Mouse (Mus musculus): Measurements from ENCODE around the gene Ppp1r15a. TPM values are rescaled to one million over a fixed set of nuclear protein-coding genes. Genes with fewer than 3 reads are reported as not detected.
A peak's percentile ranks its signal among the peaks of the same experiment; 100 is the strongest.
"Not testable (repeated sequence)": the region's sequence is repeated elsewhere in the genome, so short reads cannot be mapped to it uniquely, and the experiment has no call there.

Gene Ppp1r15a
- polyA plus RNA-seq, 1 experiment from 2014 or later = 17.1 TPM

DNA sequence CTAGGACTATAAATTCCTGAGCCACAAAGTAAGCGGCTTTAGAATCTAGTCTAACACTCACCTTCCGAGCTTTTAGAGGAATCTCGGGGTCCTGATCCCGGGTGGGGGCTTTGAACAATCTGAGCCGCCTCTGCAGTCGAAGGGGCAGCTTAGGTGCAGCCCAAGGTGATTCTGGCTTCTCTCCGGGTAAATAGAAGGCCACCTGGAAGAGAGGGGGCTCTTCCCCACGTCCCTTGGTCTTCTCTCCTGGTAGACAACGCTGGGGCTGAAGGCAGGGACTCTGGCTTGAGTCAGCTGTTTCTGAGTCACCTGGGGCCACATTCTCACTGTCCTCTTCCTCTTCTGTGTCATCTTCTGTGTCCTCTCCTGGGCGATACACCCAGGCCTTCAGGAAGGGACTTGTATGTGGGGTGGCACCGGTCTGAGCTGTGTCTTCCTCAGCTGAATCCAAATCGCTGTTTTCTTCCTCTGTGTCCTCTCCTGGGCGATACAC is 2.3 kb downstream of the Ppp1r15a start:
- Histone ChIP-seq H3K4me2 (no peak overlapping the region), H3K4me3 (ENCODE audit: low read depth, low read length) (no peak overlapping the region; the same call in 1 of the 2 replicates)

GRCm38 (mm10) chr7:45522957-45523676 is 3.0 kb downstream of the Ppp1r15a start:
- Histone ChIP-seq H3K4me1 (ENCODE audit: control insufficient read depth, insufficient read depth, low read length) (peaks cover 8% of the 10 kb centered on the region), H3K36me3 (ENCODE audit: control insufficient read depth, insufficient read depth, low read length) (no peaks in the 10 kb centered on the region), H3K4me3 (ENCODE audit: low read depth, low read length) (no peak overlapping the region; the same call in 1 of the 2 replicates), H3K9ac (ENCODE audit: low read length) (no peak overlapping the region), H3K9me3 (ENCODE audit: control insufficient read depth, low read length) (no peaks in the 10 kb centered on the region), H3K27ac (ENCODE audit: low read depth, low read length) (no peak overlapping the region), H3K27me3 (ENCODE audit: control insufficient read depth, insufficient read depth, low read length) (no peaks in the 10 kb centered on the region), H3K4me2 (no peak overlapping the region)
- no peak for DNase-seq (ENCODE audit: low spot score, missing footprints)
- no peak for ATAC-seq (ENCODE audit: low FRiP score)
- WGBS = 79% methylated on average over 18 of the region's 18 CpGs

More for the DNA sequence above, 2.3 kb downstream of the Ppp1r15a start:
- H3K9ac ChIP-seq (ENCODE audit: low read length) = no peak overlapping the region
- H3K36me3 ChIP-seq (ENCODE audit: control insufficient read depth, insufficient read depth, low read length) = no peaks in the 10 kb centered on the region
- 88% methylated on average over 13 of the region's 13 CpGs for WGBS
- H3K27ac ChIP-seq (ENCODE audit: low read depth, low read length) = no peak overlapping the region
- ATAC-seq (ENCODE audit: low FRiP score) = no peak
- H3K9me3 ChIP-seq (ENCODE audit: control insufficient read depth, low read length) = no peaks in the 10 kb centered on the region
- H3K27me3 ChIP-seq (ENCODE audit: control insufficient read depth, insufficient read depth, low read length) = no peaks in the 10 kb centered on the region
- DNase-seq (ENCODE audit: low spot score, missing footprints) = no peak
- peaks cover 8% of the 10 kb centered on the region for H3K4me1 ChIP-seq (ENCODE audit: control insufficient read depth, insufficient read depth, low read length)

GRCm38 (mm10) chr7:45522194-45522752 is 3.8 kb downstream of the Ppp1r15a start:
- 52% methylated on average over 16 of the region's 16 CpGs for WGBS
- DNase-seq (ENCODE audit: low spot score, missing footprints) (no peak), ATAC-seq (ENCODE audit: low FRiP score) (no peak)
- Histone ChIP-seq H3K9ac (ENCODE audit: low read length) (peak overlapping the region; percentile 68), H3K36me3 (ENCODE audit: control insufficient read depth, insufficient read depth, low read length) (no peaks in the 10 kb centered on the region), H3K27me3 (ENCODE audit: control insufficient read depth, insufficient read depth, low read length) (no peaks in the 10 kb centered on the region), H3K4me2 (peak overlapping the region; percentile 41), H3K27ac (ENCODE audit: low read depth, low read length) (no peak overlapping the region), H3K4me1 (ENCODE audit: control insufficient read depth, insufficient read depth, low read length) (peaks cover 8% of the 10 kb centered on the region), H3K9me3 (ENCODE audit: control insufficient read depth, low read length) (no peaks in the 10 kb centered on the region), H3K4me3 (ENCODE audit: low read depth, low read length) (peak overlapping the region; percentile 40)

GRCm38 (mm10) chr7:45521728-45522184 is 4.3 kb downstream of the Ppp1r15a start:
- H3K27ac ChIP-seq (ENCODE audit: low read depth, low read length) = 0 out of 2 replicates have a peak overlapping the region, but pooled peaks have one; percentile 3
- H3K9ac ChIP-seq (ENCODE audit: low read length) = peak overlapping the region; percentile 68
- H3K9me3 ChIP-seq (ENCODE audit: control insufficient read depth, low read length) = no peaks in the 10 kb centered on the region
- H3K4me1 ChIP-seq (ENCODE audit: control insufficient read depth, insufficient read depth, low read length) = peaks cover 8% of the 10 kb centered on the region
- no peaks in the 10 kb centered on the region for H3K36me3 ChIP-seq (ENCODE audit: control insufficient read depth, insufficient read depth, low read length)
- DNase-seq (ENCODE audit: low spot score, missing footprints) (peak; percentile 98), ATAC-seq (ENCODE audit: low FRiP score) (peak; percentile 68)
- H3K4me3 ChIP-seq (ENCODE audit: low read depth, low read length) = peak overlapping the region; percentile 40
- peak overlapping the region; percentile 41 for H3K4me2 ChIP-seq
- no peaks in the 10 kb centered on the region for H3K27me3 ChIP-seq (ENCODE audit: control insufficient read depth, insufficient read depth, low read length)
- WGBS = under 1% methylated on average over 28 of the region's 28 CpGs

DNA sequence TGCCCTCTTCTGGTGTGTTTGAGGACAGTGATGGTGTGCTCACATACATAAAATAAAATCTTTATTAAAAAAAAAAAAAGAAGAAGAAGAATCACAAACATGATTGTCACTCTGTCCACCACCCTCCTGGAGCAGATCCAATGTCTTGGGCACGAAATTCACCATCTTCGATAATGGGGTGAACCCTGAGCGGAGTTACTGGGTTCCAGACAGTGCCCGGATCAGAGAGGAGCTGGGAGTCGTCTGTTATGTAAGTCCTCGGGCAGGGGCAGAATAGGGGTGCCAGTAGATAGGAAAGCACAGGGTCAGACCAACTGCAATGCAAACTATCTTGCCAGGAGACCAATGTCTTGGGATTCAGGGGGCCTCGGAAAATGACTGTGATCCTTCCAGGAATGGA is 5.5 kb downstream of the Ppp1r15a start:
- Histone ChIP-seq H3K9ac (ENCODE audit: low read length) (no peak overlapping the region), H3K4me1 (ENCODE audit: control insufficient read depth, insufficient read depth, low read length) (peaks cover 8% of the 10 kb centered on the region), H3K9me3 (ENCODE audit: control insufficient read depth, low read length) (no peaks in the 10 kb centered on the region), H3K27me3 (ENCODE audit: control insufficient read depth, insufficient read depth, low read length) (no peaks in the 10 kb centered on the region), H3K27ac (ENCODE audit: low read depth, low read length) (no peak overlapping the region), H3K4me3 (ENCODE audit: low read depth, low read length) (no peak overlapping the region), H3K4me2 (no peak overlapping the region), H3K36me3 (ENCODE audit: control insufficient read depth, insufficient read depth, low read length) (no peaks in the 10 kb centered on the region)
- no peak for DNase-seq (ENCODE audit: low spot score, missing footprints)
- WGBS = 94% methylated on average over 7 of the region's 7 CpGs
- no peak for ATAC-seq (ENCODE audit: low FRiP score)

GRCm38 (mm10) chr7:45519345-45520120 is 6.5 kb downstream of the Ppp1r15a start:
- no peak for ATAC-seq (ENCODE audit: low FRiP score)

GRCm38 (mm10) chr7:45518618-45519017 is 7.5 kb downstream of the Ppp1r15a start:
- Histone ChIP-seq H3K9ac (ENCODE audit: low read length) (no peak overlapping the region), H3K27me3 (ENCODE audit: control insufficient read depth, insufficient read depth, low read length) (no peaks in the 10 kb centered on the region), H3K36me3 (ENCODE audit: control insufficient read depth, insufficient read depth, low read length) (no peaks in the 10 kb centered on the region), H3K4me2 (no peak overlapping the region), H3K9me3 (ENCODE audit: control insufficient read depth, low read length) (no peaks in the 10 kb centered on the region), H3K4me3 (ENCODE audit: low read depth, low read length) (no peak overlapping the region), H3K4me1 (ENCODE audit: control insufficient read depth, insufficient read depth, low read length) (no peaks in the 10 kb centered on the region), H3K27ac (ENCODE audit: low read depth, low read length) (no peak overlapping the region)
- no peak for DNase-seq (ENCODE audit: low spot score, missing footprints)
- 94% methylated on average over 16 of the region's 16 CpGs for WGBS
- ATAC-seq (ENCODE audit: low FRiP score) = no peak

More at GRCm38 (mm10) chr7:45519345-45520120, 6.5 kb downstream of the Ppp1r15a start:
- H3K27me3 ChIP-seq (ENCODE audit: control insufficient read depth, insufficient read depth, low read length) = no peaks in the 10 kb centered on the region
- H3K27ac ChIP-seq (ENCODE audit: low read depth, low read length) = no peak overlapping the region
- 78% methylated on average over 8 of the region's 8 CpGs for WGBS
- DNase-seq (ENCODE audit: low spot score, missing footprints) = no peak
- H3K36me3 ChIP-seq (ENCODE audit: control insufficient read depth, insufficient read depth, low read length) = no peaks in the 10 kb centered on the region
- no peak overlapping the region for H3K4me2 ChIP-seq
- H3K4me3 ChIP-seq (ENCODE audit: low read depth, low read length) = no peak overlapping the region
- no peaks in the 10 kb centered on the region for H3K9me3 ChIP-seq (ENCODE audit: control insufficient read depth, low read length)
- H3K9ac ChIP-seq (ENCODE audit: low read length) = no peak overlapping the region
- H3K4me1 ChIP-seq (ENCODE audit: control insufficient read depth, insufficient read depth, low read length) = no peaks in the 10 kb centered on the region

DNA sequence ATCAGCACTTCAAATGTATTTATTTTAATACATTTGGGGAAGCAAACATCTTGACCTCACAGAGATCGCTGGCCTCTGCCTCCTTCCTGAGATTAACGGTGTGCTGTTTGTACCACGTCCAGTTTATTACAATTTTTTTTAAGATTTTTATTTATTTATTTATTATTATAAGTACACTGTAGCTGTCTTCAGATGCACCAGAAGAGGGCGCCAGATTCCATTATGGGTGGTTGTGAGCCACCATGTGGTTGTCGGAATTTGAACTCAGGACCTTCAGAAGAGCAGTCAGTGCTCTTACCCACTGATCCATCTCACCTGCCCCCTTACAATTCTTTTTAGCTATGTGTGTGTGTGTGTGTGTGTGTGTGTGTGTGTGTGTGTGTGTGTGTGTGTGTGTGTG is 9.2 kb downstream of the Ppp1r15a start:
- H3K4me2 ChIP-seq; H3K4me3 ChIP-seq (ENCODE audit: low read depth, low read length); H3K4me1 ChIP-seq (ENCODE audit: control insufficient read depth, insufficient read depth, low read length); DNase-seq (ENCODE audit: low spot score, missing footprints); H3K9ac ChIP-seq (ENCODE audit: low read length); H3K9me3 ChIP-seq (ENCODE audit: control insufficient read depth, low read length); H3K36me3 ChIP-seq (ENCODE audit: control insufficient read depth, insufficient read depth, low read length); ATAC-seq (ENCODE audit: low FRiP score); H3K27ac ChIP-seq (ENCODE audit: low read depth, low read length); H3K27me3 ChIP-seq (ENCODE audit: control insufficient read depth, insufficient read depth, low read length): not testable (repeated sequence)
- WGBS = 68% methylated on average over 5 of the region's 5 CpGs
